Mouse (Mus musculus): Measurements from ENCODE around the gene Grk3. TPM values are rescaled to one million over a fixed set of nuclear protein-coding genes. Genes with fewer than 3 reads are reported as not detected.

Grk3 gene
- total RNA-seq, 1 experiment, result 4.2 TPM

- peaks cover 2 to 7% of the 10 kb centered on the region in 2 experiments; a peak in 3 of 4 replicates for H3K4me1 ChIP-seq (ENCODE audit: control insufficient read depth in 2 of 2, insufficient read depth in 2 of 2, low read length in 2 of 2, poor library complexity in 1 of 2)
- in situ Hi-C loops (cut with MboI; ENCODE audit: low sequenced_read_pairs in 2 of 2, unreplicated experiment in 2 of 2), result no loop called here
- DNase-seq (ENCODE audit: low read depth, low spot score), result no peak
- H3K36me3 ChIP-seq (ENCODE audit: control insufficient read depth, insufficient read depth, low read length, poor library complexity, severe bottlenecking), result no peaks in the 10 kb centered on the region
- H3K9ac ChIP-seq (ENCODE audit: insufficient read depth, low read depth, low read length, poor library complexity, severe bottlenecking), result no peak overlapping the region
- TF ChIP-seq ZNF384 (IDR thresholded peaks at IDR 0.05; ENCODE audit: low read depth, low read length), result no peak
- no peak for TF ChIP-seq CHD2 (IDR thresholded peaks at IDR 0.05; ENCODE audit: low read depth, low read length)
- TF ChIP-seq HCFC1 (IDR thresholded peaks at IDR 0.05; ENCODE audit: borderline replicate concordance, insufficient read depth, low read length), result no peak
- no peak for TF ChIP-seq ZC3H11A (IDR thresholded peaks at IDR 0.05; ENCODE audit: borderline replicate concordance, low read depth, low read length)
- no peak for TF ChIP-seq MAFK (IDR thresholded peaks at IDR 0.05; ENCODE audit: insufficient read depth, low read depth, low read length)
- H3K9me3 ChIP-seq (ENCODE audit: control insufficient read depth, insufficient read depth, low read depth, low read length), result no peaks in the 10 kb centered on the region
- no peak overlapping the region for H3K27ac ChIP-seq (ENCODE audit: insufficient read depth, low read depth, low read length, poor library complexity, severe bottlenecking)
- no peak overlapping the region for H3K4me3 ChIP-seq (ENCODE audit: insufficient read depth in 1 of 2, low read depth in 1 of 2, low read length in 2 of 2, poor library complexity in 1 of 2, severe bottlenecking in 1 of 2)
Observed at GRCm38 (mm10) chr5:112997516-112998186, 17.9 kb downstream of the Grk3 start.

GRCm38 (mm10) chr5:112991245-112991644 lies 24.3 kb downstream of the Grk3 start:
- H3K27ac ChIP-seq (ENCODE audit: insufficient read depth, low read depth, low read length, poor library complexity, severe bottlenecking), result no peak overlapping the region
- no peaks in the 10 kb centered on the region for H3K9me3 ChIP-seq (ENCODE audit: control insufficient read depth, insufficient read depth, low read depth, low read length)
- DNase-seq (ENCODE audit: low read depth, low spot score), result no peak
- H3K36me3 ChIP-seq (ENCODE audit: control insufficient read depth, insufficient read depth, low read length, poor library complexity, severe bottlenecking), result no peaks in the 10 kb centered on the region
- no peak overlapping the region for H3K4me3 ChIP-seq (ENCODE audit: insufficient read depth in 1 of 2, low read depth in 1 of 2, low read length in 2 of 2, poor library complexity in 1 of 2, severe bottlenecking in 1 of 2)
- TF ChIP-seq HCFC1 (IDR thresholded peaks at IDR 0.05; ENCODE audit: borderline replicate concordance, insufficient read depth, low read length) (no peak), CHD2 (IDR thresholded peaks at IDR 0.05; ENCODE audit: low read depth, low read length) (no peak), ZC3H11A (IDR thresholded peaks at IDR 0.05; ENCODE audit: borderline replicate concordance, low read depth, low read length) (no peak), ZNF384 (IDR thresholded peaks at IDR 0.05; ENCODE audit: low read depth, low read length) (no peak), MAFK (IDR thresholded peaks at IDR 0.05; ENCODE audit: insufficient read depth, low read depth, low read length) (no peak)
- H3K9ac ChIP-seq (ENCODE audit: insufficient read depth, low read depth, low read length, poor library complexity, severe bottlenecking), result no peak overlapping the region
- H3K4me1 ChIP-seq (ENCODE audit: control insufficient read depth in 2 of 2, insufficient read depth in 2 of 2, low read length in 2 of 2, poor library complexity in 1 of 2), result no peaks in the 10 kb centered on the region
- in situ Hi-C loops (cut with MboI; ENCODE audit: low sequenced_read_pairs in 2 of 2, unreplicated experiment in 2 of 2), result no loop called here

- TF ChIP-seq CHD2 (IDR thresholded peaks at IDR 0.05; ENCODE audit: low read depth, low read length) (no peak), HCFC1 (IDR thresholded peaks at IDR 0.05; ENCODE audit: borderline replicate concordance, insufficient read depth, low read length) (no peak), ZNF384 (IDR thresholded peaks at IDR 0.05; ENCODE audit: low read depth, low read length) (no peak), MAFK (IDR thresholded peaks at IDR 0.05; ENCODE audit: insufficient read depth, low read depth, low read length) (no peak), ZC3H11A (IDR thresholded peaks at IDR 0.05; ENCODE audit: borderline replicate concordance, low read depth, low read length) (no peak)
- Histone ChIP-seq H3K36me3 (ENCODE audit: control insufficient read depth, insufficient read depth, low read length, poor library complexity, severe bottlenecking) (no peaks in the 10 kb centered on the region; the same call in 1 of the 2 replicates), H3K27ac (ENCODE audit: insufficient read depth, low read depth, low read length, poor library complexity, severe bottlenecking) (no peak overlapping the region), H3K4me1 (ENCODE audit: control insufficient read depth in 2 of 2, insufficient read depth in 2 of 2, low read length in 2 of 2, poor library complexity in 1 of 2) (no peaks in the 10 kb centered on the region), H3K9ac (ENCODE audit: insufficient read depth, low read depth, low read length, poor library complexity, severe bottlenecking) (no peak overlapping the region), H3K4me3 (ENCODE audit: insufficient read depth in 1 of 2, low read depth in 1 of 2, low read length in 2 of 2, poor library complexity in 1 of 2, severe bottlenecking in 1 of 2) (no peak overlapping the region), H3K9me3 (ENCODE audit: control insufficient read depth, insufficient read depth, low read depth, low read length) (no peaks in the 10 kb centered on the region)
- DNase-seq (ENCODE audit: low read depth, low spot score), result no peak
- in situ Hi-C loops (cut with MboI; ENCODE audit: low sequenced_read_pairs in 2 of 2, unreplicated experiment in 2 of 2), result no loop called here
Observed at GRCm38 (mm10) chr5:112981931-112982330, 33.7 kb downstream of the Grk3 start.

- in situ Hi-C loops (cut with MboI; ENCODE audit: low sequenced_read_pairs in 2 of 2, unreplicated experiment in 2 of 2), result no loop called here
- Histone ChIP-seq H3K9me3 (ENCODE audit: control insufficient read depth, insufficient read depth, low read depth, low read length) (no peaks in the 10 kb centered on the region), H3K4me3 (ENCODE audit: insufficient read depth in 1 of 2, low read depth in 1 of 2, low read length in 2 of 2, poor library complexity in 1 of 2, severe bottlenecking in 1 of 2) (no peak overlapping the region), H3K36me3 (ENCODE audit: control insufficient read depth, insufficient read depth, low read length, poor library complexity, severe bottlenecking) (no peaks in the 10 kb centered on the region; the same call in 1 of the 2 replicates), H3K27ac (ENCODE audit: insufficient read depth, low read depth, low read length, poor library complexity, severe bottlenecking) (no peak overlapping the region), H3K9ac (ENCODE audit: insufficient read depth, low read depth, low read length, poor library complexity, severe bottlenecking) (no peak overlapping the region), H3K4me1 (ENCODE audit: control insufficient read depth in 2 of 2, insufficient read depth in 2 of 2, low read length in 2 of 2, poor library complexity in 1 of 2) (no peaks in the 10 kb centered on the region)
- no peak for TF ChIP-seq HCFC1 (IDR thresholded peaks at IDR 0.05; ENCODE audit: borderline replicate concordance, insufficient read depth, low read length)
- TF ChIP-seq CHD2 (IDR thresholded peaks at IDR 0.05; ENCODE audit: low read depth, low read length), result no peak
- no peak for TF ChIP-seq ZNF384 (IDR thresholded peaks at IDR 0.05; ENCODE audit: low read depth, low read length)
- no peak for TF ChIP-seq MAFK (IDR thresholded peaks at IDR 0.05; ENCODE audit: insufficient read depth, low read depth, low read length)
- no peak for TF ChIP-seq ZC3H11A (IDR thresholded peaks at IDR 0.05; ENCODE audit: borderline replicate concordance, low read depth, low read length)
- DNase-seq (ENCODE audit: low read depth, low spot score), result no peak
Observed at GRCm38 (mm10) chr5:112979710-112980109, 35.9 kb downstream of the Grk3 start.
